Mouse (Mus musculus): ENCODE data around the gene Pcp2. TPM values are rescaled to one million over a fixed set of nuclear protein-coding genes. Genes with fewer than 3 reads are reported as not detected.
"Not testable (repeated sequence)": the region's sequence is repeated elsewhere in the genome, so short reads cannot be mapped to it uniquely, and the experiment has no call there.

The Pcp2 gene
- total RNA-seq, 2 experiments from 2014 or later: not detected

- Histone ChIP-seq H3K27ac (no peak overlapping the region), H3K4me3 (no peak overlapping the region)
- intact Hi-C loops (cut with DNase I): no loop called here
- TF ChIP-seq CTCF (IDR thresholded peaks at IDR 0.05): no peak
- no peak for DNase-seq (ENCODE audit: extremely low spot score in 1 of 2, low spot score in 2 of 2)
These were observed 38.9 kb downstream of the Pcp2 start for GRCm38 (mm10) chr8:3586452-3586851.

DNA sequence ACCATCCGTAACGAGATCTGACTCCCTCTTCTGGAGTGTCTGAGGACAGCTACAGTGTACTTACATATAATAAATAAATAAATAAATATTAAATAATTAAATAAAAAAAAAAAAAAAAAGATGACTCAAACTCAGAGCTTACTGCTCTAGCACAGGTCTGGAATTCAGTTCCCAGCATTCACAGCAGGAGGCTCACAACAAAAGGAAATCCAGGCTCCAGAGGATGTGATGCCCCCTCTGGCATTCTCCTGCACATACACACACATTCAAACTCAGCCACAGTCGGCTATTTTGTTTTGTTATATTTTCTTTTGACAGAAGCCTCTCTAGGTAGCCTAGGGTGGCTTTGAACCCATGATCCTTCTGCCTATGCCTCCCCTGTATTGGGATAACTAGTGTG, 43.4 kb downstream of the Pcp2 start:
- H3K4me3 ChIP-seq; DNase-seq (ENCODE audit: extremely low spot score in 1 of 2, low spot score in 2 of 2); H3K27ac ChIP-seq; intact Hi-C loops (cut with DNase I): not testable (repeated sequence)

GRCm38 (mm10) chr8:3579390-3580364, 45.7 kb downstream of the Pcp2 start:
- Histone ChIP-seq H3K4me3 (no peak overlapping the region), H3K27ac (no peak overlapping the region)
- intact Hi-C loops (cut with DNase I): no loop called here
- no peak for DNase-seq (ENCODE audit: extremely low spot score in 1 of 2, low spot score in 2 of 2)
- TF ChIP-seq CTCF (IDR thresholded peaks at IDR 0.05): no peak

GRCm38 (mm10) chr8:3576211-3576960, 49.0 kb downstream of the Pcp2 start:
- no peak for DNase-seq (ENCODE audit: extremely low spot score in 1 of 2, low spot score in 2 of 2)
- TF ChIP-seq CTCF (IDR thresholded peaks at IDR 0.05): no peak
- Histone ChIP-seq H3K4me3 (no peak overlapping the region), H3K27ac (no peak overlapping the region)
- intact Hi-C loops (cut with DNase I): no loop called here

GRCm38 (mm10) chr8:3574546-3574945, 50.8 kb downstream of the Pcp2 start:
- TF ChIP-seq CTCF (IDR thresholded peaks at IDR 0.05): no peak
- no peak for DNase-seq (ENCODE audit: extremely low spot score in 1 of 2, low spot score in 2 of 2)
- intact Hi-C loops (cut with DNase I): no loop called here
- Histone ChIP-seq H3K27ac (no peak overlapping the region), H3K4me3 (no peak overlapping the region)

Other genes with a start within 250 kb of the Pcp2 start
- gene Arhgef18, start 232.5 kb downstream of the Pcp2 start, total RNA-seq (2021): 10 to 100 TPM; 47.8 to 49.3 TPM
- under 1 TPM; 0.84 to 0.88 TPM for gene Pex11g, start 157.9 kb downstream of the Pcp2 start, total RNA-seq (2021)
- under 1 TPM in 1 of 2 experiments, not detected in 1; 0.23 TPM for gene Tex45, start 154.7 kb downstream of the Pcp2 start, total RNA-seq (2021)
- gene Zfp358, start 132.4 kb downstream of the Pcp2 start, total RNA-seq (2021): 10 to 100 TPM; 32.4 to 34.8 TPM
- gene Mcoln1, start 125.1 kb downstream of the Pcp2 start, total RNA-seq (2021): 10 to 100 TPM; 90.6 to 96.1 TPM
- 10 to 100 TPM; 76.5 to 86.0 TPM for gene Pnpla6, start 110.2 kb downstream of the Pcp2 start, total RNA-seq (2021)
- gene C330021F23Rik, start 57.6 kb downstream of the Pcp2 start, total RNA-seq (2021): not detected
- gene Camsap3, start 38.3 kb downstream of the Pcp2 start, total RNA-seq (2021): 10 to 100 TPM; 33.6 to 35.4 TPM
- 10 to 100 TPM; 37.3 to 38.4 TPM for gene Xab2, start 4.2 kb downstream of the Pcp2 start, total RNA-seq (2021)
- gene Pet100, start 4.0 kb downstream of the Pcp2 start, total RNA-seq (2021): 10 to 100 TPM; 72.8 to 84.1 TPM
- gene Stxbp2, start 5.4 kb upstream of the Pcp2 start, total RNA-seq (2021): 10 to 100 TPM; 50.7 to 65.6 TPM
- 1 to 10 TPM in 1 of 2 experiments, under 1 TPM in 1; 0.79 to 1.2 TPM for gene Retn, start 30.2 kb upstream of the Pcp2 start, total RNA-seq (2021)
- gene Mcemp1, start 40.2 kb upstream of the Pcp2 start, total RNA-seq (2021): under 1 TPM; 0.23 to 0.37 TPM
- gene Fcor, start 46.8 kb upstream of the Pcp2 start, total RNA-seq (2021): 10 to 100 TPM; 10.8 to 14.2 TPM
- gene Trappc5, start 50.8 kb upstream of the Pcp2 start, total RNA-seq (2021): 10 to 100 TPM; 26.4 to 27.2 TPM
- not detected for gene Fcer2a, start 68.6 kb upstream of the Pcp2 start, total RNA-seq (2021)
- not detected for gene Clec4g, start 95.1 kb upstream of the Pcp2 start, total RNA-seq (2021)
- 1 to 10 TPM in 1 of 2 experiments, under 1 TPM in 1; 0.54 to 1.5 TPM for gene Cd209a, start 123.4 kb upstream of the Pcp2 start, total RNA-seq (2021)
- gene Cd209e, start 228.8 kb upstream of the Pcp2 start, total RNA-seq (2021): not detected

All from left cerebral cortex, adult 2 months (tissue).